Mouse (Mus musculus) lung, adult 2 months (tissue): ENCODE measurements at regions not wholly inside any gene's neighbourhood (a gene's known extent, or its start where the extent isn't known, plus 50 kb on each side); places are given as distances from the start of the nearest gene placed in this dataset.

Source experiments
- CTCF ChIP-seq: fragments of 200-500 bp; IDR thresholded peaks from 2 replicates; pipeline ENCODE4 v1.5.1; 2011; ENCODE audit warnings: mild to moderate bottlenecking, low read length, control low read depth; ENCODE audit not compliant: insufficient read depth
- POLR2A ChIP-seq: fragments of 200-500 bp; IDR thresholded peaks from 2 replicates; pipeline ENCODE4 v1.6.1; 2011; ENCODE audit warnings: low read depth, mild to moderate bottlenecking, control low read depth, low read length, borderline replicate concordance; ENCODE audit errors: extremely low read depth

GRCm38 (mm10) chr2:101370991-101371736 lies 253.4 kb upstream of the Rag2 start:
- TF ChIP-seq CTCF (no peak), POLR2A (no peak)
